Mouse (Mus musculus): ENCODE measurements at regions not wholly inside any gene's neighbourhood (a gene's known extent, or its start where the extent isn't known, plus 50 kb on each side); places are given as distances from the start of the nearest gene placed in this dataset.
A peak's percentile ranks its signal among the peaks of the same experiment; 100 is the strongest.

GRCm38 (mm10) chr1:190541892-190542291, 369.7 kb downstream of the Rps6kc1 start:
- TF ChIP-seq POLR2A (IDR thresholded peaks at IDR 0.05; ENCODE audit: low read depth, low read length) (no peak), CTCF (conservative IDR thresholded peaks at IDR 0.05; ENCODE audit: insufficient read depth, insufficient read length, low read depth, low read length) (peak; percentile 27; the same call in 1 of the 2 replicates)
